Mouse (Mus musculus): ENCODE results near the gene Spaca6.

DNA sequence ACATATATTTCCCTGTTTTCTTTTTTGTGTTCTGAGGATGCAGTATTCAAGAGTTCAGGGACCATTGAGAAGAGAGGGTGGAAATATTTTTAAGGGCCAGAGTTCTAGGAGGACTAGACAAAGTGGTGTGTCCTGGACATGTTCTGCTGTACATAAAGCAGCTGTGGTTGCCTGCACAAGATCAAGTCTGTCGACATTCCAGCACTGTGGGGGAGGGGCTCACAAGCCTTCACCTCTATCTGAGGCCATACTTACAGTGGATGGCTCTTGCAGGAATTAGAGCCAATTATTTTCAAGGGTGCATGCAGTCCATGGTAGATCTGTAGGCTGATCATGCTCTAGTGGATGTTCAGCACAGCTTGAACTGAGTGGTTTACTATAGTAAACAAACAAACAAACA, 7.9 kb downstream of the Spaca6 start:
- TF ChIP-seq CTCF (IDR thresholded peaks at IDR 0.05; ENCODE audit: insufficient read depth, low read length) (no peak), POLR2A (IDR thresholded peaks at IDR 0.05; ENCODE audit: borderline replicate concordance, extremely low read depth, low read depth, low read length) (no peak)

Measured in lung, adult 2 months (tissue).